Mouse (Mus musculus) kidney, adult 2 months (tissue): ENCODE measurements around the gene Kctd5. TPM values are rescaled to one million over a fixed set of nuclear protein-coding genes. Genes with fewer than 3 reads are reported as not detected.

Source experiments
- DNase-seq: peaks from one replicate; pipeline ENCODE4 v3.0.0; 2021
- H3K27ac ChIP-seq: fragments of 200-500 bp; 2 replicates; pipeline ENCODE4 v1.5.1; 2012; ENCODE audit warnings: low read depth, low read length, control low read depth, inconsistent platforms; ENCODE audit not compliant: insufficient read depth
- H3K27me3 ChIP-seq: fragments of 200-500 bp; replicated peaks from 2 replicates; pipeline ENCODE4 v1.6.1; 2012; ENCODE audit warnings: mild to moderate bottlenecking, moderate library complexity, low read length, inconsistent platforms; ENCODE audit not compliant: control insufficient read depth, insufficient read depth
- H3K36me3 ChIP-seq: fragments of 200-500 bp; 2 replicates; pipeline ENCODE4 v1.6.1; 2012; ENCODE audit warnings: mild to moderate bottlenecking, moderate library complexity, low read length, inconsistent platforms; ENCODE audit not compliant: control insufficient read depth, insufficient read depth
- H3K4me1 ChIP-seq: fragments of 200-500 bp; 2 replicates; pipeline ENCODE4 v1.6.1; 2011; ENCODE audit warnings: low read length; ENCODE audit not compliant: control insufficient read depth, insufficient read depth
- H3K4me3 ChIP-seq: fragments of 200-500 bp; 2 replicates; pipeline ENCODE4 v1.5.1; 2011; ENCODE audit warnings: mild to moderate bottlenecking, low read depth, low read length, control low read depth; ENCODE audit not compliant: insufficient read depth
- CTCF ChIP-seq: fragments of 200-500 bp; conservative IDR thresholded peaks from 2 replicates; pipeline ENCODE4 v1.5.1; 2011; ENCODE audit warnings: low read depth, mild to moderate bottlenecking, control low read depth, low read length, moderate library complexity, mixed read lengths; ENCODE audit not compliant: insufficient read depth, insufficient read length
- POLR2A ChIP-seq: fragments of 200-500 bp; IDR thresholded peaks from one replicate; pipeline ENCODE4 v1.6.1; 2011; ENCODE audit warnings: low read depth, low read length, control low read depth
- WGBS: fragments of 180-500 bp; shearing (Covaris S2); methylation state at CpG from one replicate; pipeline ENCODE4 v1.1.7; 2018; 5-methylcytosine and 5-hydroxymethylcytosine counted together
- polyA plus RNA-seq: library from polyadenylated mRNA; depleted of rRNA; stranded (reverse); fragments of >200 nt; gene quantifications from 2 replicates; pipeline ENCODE4 v1.2.3, GENCODE M21; 2012

Gene Kctd5
- polyA plus RNA-seq, 1 experiment = 16.1 TPM

DNA sequence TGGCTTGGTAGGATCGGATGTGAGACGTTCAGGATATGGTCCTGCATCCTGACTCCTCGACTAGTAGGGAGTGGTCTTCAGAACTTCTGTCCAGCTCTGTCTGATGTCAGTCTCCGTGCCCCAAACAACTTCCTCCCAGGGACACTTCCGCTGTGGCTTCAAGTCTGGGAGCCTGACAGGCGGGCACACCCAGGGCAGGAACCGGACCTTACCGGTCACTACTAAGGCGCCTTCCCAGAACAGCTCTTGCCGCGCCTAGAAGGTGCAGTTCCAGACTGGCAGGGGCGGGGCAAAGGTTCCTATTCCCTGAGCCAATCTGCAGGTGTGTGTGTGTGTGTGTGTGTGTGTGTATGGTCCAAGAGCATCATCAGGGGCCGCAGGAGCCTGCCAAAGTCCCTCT is 35.9 kb downstream of the Kctd5 start:
- H3K4me3 ChIP-seq = no peak overlapping the region

DNA sequence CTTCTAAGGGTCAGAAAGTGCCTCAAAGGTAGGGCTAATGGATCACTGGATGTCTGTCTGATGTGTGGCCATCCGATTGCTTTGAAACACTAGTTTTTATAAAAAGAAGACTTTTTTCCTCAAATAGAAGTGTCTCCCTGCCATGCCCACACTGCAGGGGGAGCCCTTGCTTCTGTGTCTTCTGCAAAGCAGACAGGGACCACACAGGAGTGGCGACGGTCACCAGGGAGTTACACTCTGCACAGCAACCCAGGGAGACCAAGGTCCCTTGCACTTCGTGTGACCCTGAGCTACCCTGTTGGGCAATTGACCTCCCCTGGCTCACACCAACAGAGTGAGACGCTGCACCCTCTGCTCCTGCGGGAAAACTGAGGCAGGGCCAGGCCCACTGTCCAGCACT is 36.3 kb downstream of the Kctd5 start:
- Histone ChIP-seq H3K4me1 (no peaks in the 10 kb centered on the region), H3K27me3 (no peaks in the 10 kb centered on the region), H3K27ac (no peak overlapping the region), H3K4me3 (no peak overlapping the region), H3K36me3 (no peaks in the 10 kb centered on the region)
- no peak for DNase-seq
- TF ChIP-seq POLR2A (no peak), CTCF (0 out of 2 replicates have a peak, but pooled peaks have one; percentile 12)
- 62% methylated on average over 6 of the region's 6 CpGs for WGBS

More for the DNA sequence above, 35.9 kb downstream of the Kctd5 start:
- no peaks in the 10 kb centered on the region for H3K4me1 ChIP-seq
- no peak for DNase-seq
- TF ChIP-seq CTCF (no peak), POLR2A (no peak)
- no peaks in the 10 kb centered on the region for H3K27me3 ChIP-seq
- no peaks in the 10 kb centered on the region for H3K36me3 ChIP-seq
- no peak overlapping the region for H3K27ac ChIP-seq
- 53% methylated on average over 13 of the region's 13 CpGs for WGBS

DNA sequence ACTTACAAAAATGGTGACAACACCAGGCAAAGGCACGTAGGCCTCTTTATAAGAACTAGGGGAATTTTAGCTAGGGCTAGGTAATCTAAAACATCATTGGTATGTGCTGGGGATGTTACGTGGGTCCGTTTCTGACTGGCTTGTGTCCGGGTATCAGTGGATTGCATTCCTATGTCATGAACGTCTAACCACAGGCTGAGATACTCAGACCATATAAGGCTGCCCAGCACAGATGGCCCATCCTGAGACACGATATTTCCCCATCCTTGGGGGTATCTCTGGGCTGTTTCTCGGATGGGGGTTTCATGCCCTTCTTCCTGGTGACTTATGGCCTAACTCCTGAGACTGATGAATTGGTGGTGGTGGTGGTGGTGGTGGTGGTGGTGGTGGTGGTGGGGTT is 38.2 kb downstream of the Kctd5 start:
- Histone ChIP-seq H3K4me3 (no peak overlapping the region), H3K27me3 (no peaks in the 10 kb centered on the region), H3K27ac (no peak overlapping the region), H3K36me3 (no peaks in the 10 kb centered on the region), H3K4me1 (no peaks in the 10 kb centered on the region)
- WGBS = 79% methylated on average over 7 of the region's 7 CpGs
- DNase-seq = no peak
- TF ChIP-seq CTCF = no peak
- TF ChIP-seq POLR2A = no peak

DNA sequence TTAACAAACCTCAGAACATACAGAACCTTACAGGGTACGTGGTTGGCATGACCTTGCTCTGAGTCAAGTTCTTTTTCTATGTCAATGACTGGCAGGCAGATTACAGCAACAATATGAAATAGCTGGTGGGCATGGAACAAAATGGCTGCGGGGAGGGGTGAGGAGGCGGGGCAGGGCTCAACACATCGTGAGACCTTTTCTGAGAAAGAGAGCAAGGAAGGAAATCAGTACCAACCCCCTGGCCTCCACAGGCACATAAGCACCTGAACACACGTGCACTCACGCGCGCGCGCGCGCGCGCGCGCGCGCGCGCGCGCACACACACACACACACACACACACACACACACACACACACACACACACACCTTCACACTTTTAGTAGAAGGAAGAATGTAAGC is 42.7 kb downstream of the Kctd5 start:
- H3K36me3 ChIP-seq = no peaks in the 10 kb centered on the region
- no peaks in the 10 kb centered on the region for H3K4me1 ChIP-seq
- no peaks in the 10 kb centered on the region for H3K27me3 ChIP-seq
- TF ChIP-seq POLR2A = no peak
- TF ChIP-seq CTCF = no peak
- no peak for DNase-seq
- no peak overlapping the region for H3K4me3 ChIP-seq
- no peak overlapping the region for H3K27ac ChIP-seq
- WGBS = 88% methylated on average over 22 of the region's 22 CpGs

DNA sequence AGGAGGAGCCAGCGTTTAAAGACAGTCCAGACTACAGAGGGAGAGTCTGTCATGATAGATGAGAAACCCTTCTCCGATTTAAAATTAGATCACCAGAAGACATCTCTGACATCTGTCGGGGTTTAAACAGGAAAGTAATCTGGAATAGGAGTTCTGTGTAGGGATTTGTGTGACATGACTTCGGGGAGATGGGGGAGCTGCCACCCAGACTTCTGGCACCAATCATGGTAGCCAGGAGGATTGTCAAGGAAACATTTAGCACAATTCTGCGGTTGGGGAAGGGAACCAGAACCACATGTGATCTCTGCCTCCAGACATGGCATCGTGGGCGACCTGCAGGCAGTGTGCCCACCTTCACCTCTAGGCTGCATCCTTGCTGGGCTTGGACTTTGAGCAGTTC is 43.8 kb downstream of the Kctd5 start:
- Histone ChIP-seq H3K36me3 (no peaks in the 10 kb centered on the region), H3K4me1 (no peaks in the 10 kb centered on the region), H3K27me3 (no peaks in the 10 kb centered on the region), H3K4me3 (no peak overlapping the region), H3K27ac (no peak overlapping the region)
- 78% methylated on average over 7 of the region's 7 CpGs for WGBS
- DNase-seq = no peak
- TF ChIP-seq POLR2A = no peak

DNA sequence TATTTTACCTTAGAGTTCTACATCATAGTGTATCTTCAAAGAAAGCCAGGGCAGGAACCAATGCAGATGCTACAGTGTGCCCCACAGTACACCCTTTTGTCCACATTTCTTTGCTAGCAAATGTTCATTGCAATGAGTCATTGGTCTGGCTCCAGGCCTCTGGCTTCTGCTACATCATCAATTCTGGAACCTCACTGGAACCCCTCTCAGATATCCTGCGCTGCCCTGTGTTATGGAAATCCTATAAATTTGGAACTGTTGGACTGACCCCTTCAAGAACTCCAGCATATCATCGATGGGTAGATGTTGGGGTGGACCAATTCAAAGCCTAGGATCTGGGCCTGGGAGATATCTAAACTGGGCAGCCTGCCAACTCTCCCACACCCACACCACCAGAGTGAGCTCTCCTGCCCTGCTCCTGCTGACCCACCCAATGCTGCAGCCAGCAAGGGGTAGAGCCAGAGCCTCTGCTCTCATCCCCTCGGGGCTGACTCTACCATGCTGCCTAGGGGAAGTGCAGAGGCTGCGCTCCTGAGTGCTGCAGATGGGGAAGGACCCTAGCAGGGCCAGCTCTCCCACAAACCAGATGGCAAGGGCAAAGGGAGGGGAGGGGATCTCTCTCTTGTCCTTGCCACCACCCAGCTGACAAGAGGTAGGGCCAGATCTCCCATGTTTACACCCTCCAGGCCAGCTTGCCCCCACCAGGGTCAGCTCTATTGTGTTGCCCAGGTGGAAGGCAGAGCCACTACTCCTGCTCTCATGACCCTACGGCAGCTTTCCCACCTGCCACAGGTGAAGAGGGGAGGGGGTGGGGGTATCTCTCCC is 51.7 kb downstream of the Kctd5 start:
- Histone ChIP-seq H3K4me1 (no peaks in the 10 kb centered on the region), H3K36me3 (no peaks in the 10 kb centered on the region), H3K4me3 (no peak overlapping the region), H3K27ac (no peak overlapping the region), H3K27me3 (no peaks in the 10 kb centered on the region)
- DNase-seq = no peak
- TF ChIP-seq CTCF (no peak), POLR2A (no peak)
- 73% methylated on average over 5 of the region's 5 CpGs for WGBS

DNA sequence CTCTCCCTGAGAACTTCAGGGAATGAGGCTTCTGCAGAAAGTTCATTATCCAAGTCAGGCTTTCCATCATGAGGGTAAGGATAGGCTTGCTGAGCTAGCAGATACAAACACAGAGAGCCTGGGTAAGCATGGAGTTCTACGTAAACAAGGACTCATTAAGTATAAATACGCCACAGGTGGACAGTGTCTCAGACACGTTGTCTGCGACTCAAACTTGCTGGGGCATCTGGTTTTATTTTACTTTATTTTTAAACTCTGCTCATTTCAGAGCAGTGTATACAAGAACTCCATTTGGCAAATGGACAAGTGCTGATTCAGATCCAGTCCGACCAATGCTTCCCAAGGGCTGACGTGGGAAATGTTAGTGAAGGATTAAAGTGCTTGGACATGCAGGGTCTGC is 52.6 kb downstream of the Kctd5 start:
- TF ChIP-seq CTCF = no peak
- no peak for TF ChIP-seq POLR2A
- no peak overlapping the region for H3K27ac ChIP-seq
- no peak for DNase-seq
- 67% methylated on average over 6 of the region's 6 CpGs for WGBS
- H3K36me3 ChIP-seq = no peaks in the 10 kb centered on the region
- no peaks in the 10 kb centered on the region for H3K4me1 ChIP-seq
- no peak overlapping the region for H3K4me3 ChIP-seq
- no peaks in the 10 kb centered on the region for H3K27me3 ChIP-seq
